Mouse (Mus musculus) brain, embryonic 14.5 days (tissue): ENCODE results near the gene Tex9.

ENCODE experiments used
- CTCF ChIP-seq: fragments of 200-500 bp; IDR thresholded peaks from 2 replicates; pipeline ENCODE4 v1.5.1; 2012; ENCODE audit warnings: inconsistent platforms, mild to moderate bottlenecking, moderate library complexity, borderline replicate concordance; ENCODE audit not compliant: insufficient read depth, insufficient read length; ENCODE audit errors: extremely low read depth
- POLR2A ChIP-seq: fragments of 200-500 bp; IDR thresholded peaks from 2 replicates; pipeline ENCODE4 v1.6.1; 2012; ENCODE audit warnings: mild to moderate bottlenecking, inconsistent platforms, borderline replicate concordance; ENCODE audit not compliant: poor library complexity, insufficient read depth, insufficient read length, severe bottlenecking; ENCODE audit errors: extremely low read depth

DNA sequence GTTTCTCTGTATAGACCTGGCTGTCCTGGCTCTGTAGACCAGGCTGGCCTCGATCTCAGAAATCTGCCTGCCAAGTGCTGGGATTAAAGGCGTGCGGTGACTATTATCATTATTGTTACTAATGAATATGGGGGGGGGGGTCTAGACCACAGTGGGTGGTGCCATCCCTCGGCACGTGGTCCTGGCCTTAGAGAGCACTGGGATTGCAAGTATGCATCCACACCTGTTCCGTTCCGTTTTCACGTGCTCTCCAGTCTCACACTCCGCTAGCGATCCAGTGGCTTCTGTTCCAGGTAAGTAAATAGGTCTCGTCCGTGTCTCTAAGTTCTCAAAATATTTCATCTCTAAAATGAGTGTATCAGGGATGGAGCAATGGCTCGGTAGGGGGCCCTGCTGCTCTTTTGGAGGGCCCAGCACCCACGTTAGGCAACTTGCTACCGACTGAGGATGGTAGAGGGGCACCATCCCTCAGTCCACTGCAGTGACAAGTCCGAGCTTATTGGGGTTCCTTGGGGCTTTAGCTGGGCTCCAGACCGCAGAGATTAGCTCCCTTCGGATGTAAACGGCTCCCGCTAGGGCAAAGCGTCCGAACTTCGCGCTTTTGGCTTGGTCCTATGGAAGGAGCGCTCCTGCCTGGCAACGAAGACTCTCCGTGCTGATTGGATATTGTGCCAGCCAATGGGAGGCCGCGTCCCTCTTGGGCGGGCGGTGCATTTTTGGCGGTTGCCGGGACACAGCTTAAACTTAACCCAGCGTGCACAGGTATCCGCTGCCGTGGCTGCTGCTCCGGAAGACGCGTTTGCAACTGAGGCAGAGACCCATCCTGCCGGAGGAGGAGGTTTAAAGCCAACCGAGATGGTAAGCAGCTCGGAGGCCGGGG, 54.0 kb downstream of the Tex9 start, which contains the start of gene Mns1:
- TF ChIP-seq POLR2A, result 0 out of 2 replicates have a peak, but pooled peaks have one; percentile 6
- TF ChIP-seq CTCF, result 0 out of 2 replicates have a peak, but pooled peaks have one; percentile 11
